Mouse (Mus musculus): ENCODE data around the gene Dnajc27. TPM values are rescaled to one million over a fixed set of nuclear protein-coding genes. Genes with fewer than 3 reads are reported as not detected.

The Dnajc27 gene
- polyA plus RNA-seq, 1 experiment from 2014 or later: 10.5 TPM

GRCm38 (mm10) chr12:4117136-4117535 lies 34.8 kb downstream of the Dnajc27 start:
- Histone ChIP-seq H3K9me3 (no peaks in the 10 kb centered on the region), H3K27me3 (ENCODE audit: insufficient read depth, poor library complexity, severe bottlenecking) (no peaks in the 10 kb centered on the region), H3K36me3 (peaks cover 2% of the 10 kb centered on the region; the same call in 1 of the 2 replicates), H3K4me3 (no peak overlapping the region), H3K4me1 (replicated peaks) (no peaks in the 10 kb centered on the region), H3K27ac (no peak overlapping the region)
- no peak for DNase-seq (ENCODE audit: low spot score)
- 81% methylated on average over 3 of the region's 3 CpGs for WGBS

DNA sequence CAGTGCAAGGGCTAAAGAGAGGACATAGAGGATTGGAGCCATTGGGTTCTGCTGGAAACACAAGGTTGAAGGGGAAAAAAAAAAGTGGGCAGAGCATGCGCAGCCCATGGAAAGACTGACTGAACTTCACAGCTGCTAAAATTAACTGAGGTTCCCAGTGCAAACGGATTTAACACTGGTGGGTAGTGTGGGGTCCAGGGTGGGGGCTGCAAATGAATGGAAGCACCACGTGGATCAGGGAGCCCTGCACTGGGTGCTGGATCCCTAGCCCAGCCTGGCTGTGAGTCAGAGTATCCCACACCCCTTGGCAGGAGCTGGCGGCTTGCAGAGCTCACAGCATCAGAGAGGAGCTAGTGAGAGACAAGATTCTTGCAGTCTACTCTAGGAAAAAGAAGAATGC lies 35.2 kb downstream of the Dnajc27 start:
- Histone ChIP-seq H3K4me1 (replicated peaks) (no peaks in the 10 kb centered on the region), H3K27ac (no peak overlapping the region), H3K9me3 (no peaks in the 10 kb centered on the region), H3K36me3 (no peaks in the 10 kb centered on the region), H3K27me3 (ENCODE audit: insufficient read depth, poor library complexity, severe bottlenecking) (no peaks in the 10 kb centered on the region), H3K4me3 (no peak overlapping the region)
- DNase-seq (ENCODE audit: low spot score): no peak
- 74% methylated on average over 4 of the region's 4 CpGs for WGBS

DNA sequence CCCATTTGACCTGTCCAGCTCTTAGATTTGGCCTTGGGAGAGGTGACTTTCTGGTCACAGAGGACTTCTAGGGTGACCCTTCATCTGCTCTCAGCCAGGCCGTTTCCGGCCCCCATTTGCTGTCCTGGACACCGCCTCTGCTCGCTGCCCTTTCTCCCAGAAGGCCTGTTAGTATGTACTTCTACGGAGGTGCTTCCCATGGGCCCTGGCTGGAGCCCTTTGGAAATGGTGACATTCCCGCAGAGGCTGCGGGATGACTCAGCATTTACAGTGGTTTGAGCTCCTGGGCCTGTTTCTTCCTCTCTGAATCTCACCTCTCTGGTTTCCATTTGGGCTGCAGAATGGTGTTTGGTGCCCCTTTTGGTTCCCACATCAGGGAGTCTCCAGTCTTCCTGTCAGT lies 45.0 kb downstream of the Dnajc27 start:
- Histone ChIP-seq H3K27me3 (ENCODE audit: insufficient read depth, poor library complexity, severe bottlenecking) (peaks cover 4% of the 10 kb centered on the region), H3K27ac (no peak overlapping the region), H3K4me3 (no peak overlapping the region), H3K9me3 (no peaks in the 10 kb centered on the region), H3K4me1 (replicated peaks) (peaks cover 7% of the 10 kb centered on the region; the same call in 1 of the 2 replicates), H3K36me3 (no peaks in the 10 kb centered on the region)
- no peak for DNase-seq (ENCODE audit: low spot score)
- WGBS: 80% methylated on average over 7 of the region's 7 CpGs

DNA sequence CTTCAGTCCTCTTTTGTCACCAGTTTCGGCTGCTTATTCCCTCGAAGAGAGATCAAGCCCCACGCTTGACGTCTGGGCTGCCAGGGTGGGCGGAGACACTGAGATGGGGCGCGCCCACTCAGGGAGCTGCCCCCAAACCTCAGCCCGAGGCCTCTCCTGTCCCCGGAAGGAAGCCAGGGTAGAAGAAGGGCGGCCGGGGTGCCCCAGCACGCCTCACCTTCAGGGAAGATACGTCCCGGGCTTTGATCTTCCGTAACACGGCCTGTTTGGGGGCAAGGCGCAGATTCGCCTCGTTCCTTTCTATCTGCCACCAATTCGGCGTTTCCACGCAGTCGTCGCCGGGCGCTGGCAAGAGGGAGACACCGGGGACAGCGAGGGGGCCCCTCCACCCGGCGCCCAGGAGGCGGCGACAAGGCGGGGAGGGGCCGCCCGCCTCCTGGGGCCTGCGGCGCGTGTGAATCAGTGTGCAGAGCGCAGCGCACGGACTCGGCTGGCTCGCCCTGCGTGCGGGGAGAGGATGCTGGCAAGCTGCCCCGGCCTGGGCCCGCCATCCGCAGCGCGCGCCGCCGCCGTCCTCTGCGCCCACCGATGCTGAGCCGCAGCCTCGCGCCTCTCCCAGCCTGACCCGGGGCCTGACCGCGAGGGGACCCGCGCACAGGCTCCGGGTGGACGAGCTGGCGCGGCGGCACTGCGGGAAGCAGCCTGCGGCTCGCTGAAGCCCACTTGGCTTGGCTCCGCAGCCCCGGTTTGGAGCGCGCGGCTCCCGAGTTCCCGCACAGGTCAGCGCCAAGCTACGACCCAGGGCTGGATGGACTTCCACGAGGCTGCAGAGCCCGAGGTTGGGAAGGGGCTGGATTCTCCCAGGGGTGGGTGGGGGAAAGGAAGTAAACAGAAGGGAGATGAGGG lies 50.8 kb downstream of the Dnajc27 start, which contains the start of gene Adcy3:
Adcy3 (plus strand) TSS at position 163 of the 906 bp plus-strand sequence.
- H3K27me3 ChIP-seq (ENCODE audit: insufficient read depth, poor library complexity, severe bottlenecking): peaks cover 22% of the 10 kb centered on the region
- H3K27ac ChIP-seq: peak within 1 kb of the TSS; percentile 85
- H3K4me1 ChIP-seq (replicated peaks): peaks cover 30% of the 10 kb centered on the region
- 0 out of 2 replicates have a peak, but pooled peaks cover 8% of the 10 kb centered on the region for H3K36me3 ChIP-seq
- H3K9me3 ChIP-seq: no peaks in the 10 kb centered on the region
- DNase-seq (ENCODE audit: low spot score): peak; percentile 62
- under 1% methylated on average over 83 of the region's 83 CpGs for WGBS
- peak within 1 kb of the TSS; percentile 69 for H3K4me3 ChIP-seq

GRCm38 (mm10) chr12:4133847-4134212 lies 51.4 kb downstream of the Dnajc27 start:
- 33% methylated on average over 11 of the region's 11 CpGs for WGBS
- H3K4me1 ChIP-seq (replicated peaks): peaks cover 29% of the 10 kb centered on the region
- DNase-seq (ENCODE audit: low spot score): no peak
- H3K4me3 ChIP-seq: peak overlapping the region; percentile 69
- no peaks in the 10 kb centered on the region for H3K9me3 ChIP-seq
- peak overlapping the region; percentile 85 for H3K27ac ChIP-seq
- 0 out of 2 replicates have a peak, but pooled peaks cover 8% of the 10 kb centered on the region for H3K36me3 ChIP-seq
- peaks cover 22% of the 10 kb centered on the region for H3K27me3 ChIP-seq (ENCODE audit: insufficient read depth, poor library complexity, severe bottlenecking)

- no peak for DNase-seq (ENCODE audit: low spot score)
- no peaks in the 10 kb centered on the region for H3K36me3 ChIP-seq
- H3K4me1 ChIP-seq (replicated peaks): 0 out of 2 replicates have a peak, but pooled peaks cover 7% of the 10 kb centered on the region
- WGBS: 90% methylated on average over 5 of the region's 5 CpGs
- no peaks in the 10 kb centered on the region for H3K9me3 ChIP-seq
- H3K27ac ChIP-seq: no peak overlapping the region
- H3K4me3 ChIP-seq: no peak overlapping the region
- no peaks in the 10 kb centered on the region; the same call in 1 of the 2 replicates for H3K27me3 ChIP-seq (ENCODE audit: insufficient read depth, poor library complexity, severe bottlenecking)
These were observed 60.8 kb downstream of the Dnajc27 start for GRCm38 (mm10) chr12:4143179-4143578.

GRCm38 (mm10) chr12:4150936-4151335 lies 68.6 kb downstream of the Dnajc27 start:
- no peak for DNase-seq (ENCODE audit: low spot score)
- Histone ChIP-seq H3K4me3 (no peak overlapping the region), H3K36me3 (no peaks in the 10 kb centered on the region), H3K27ac (no peak overlapping the region), H3K27me3 (ENCODE audit: insufficient read depth, poor library complexity, severe bottlenecking) (no peaks in the 10 kb centered on the region), H3K9me3 (no peaks in the 10 kb centered on the region), H3K4me1 (replicated peaks) (no peaks in the 10 kb centered on the region)
- WGBS: 88% methylated on average over 2 of the region's 2 CpGs

GRCm38 (mm10) chr12:4151969-4152368 lies 69.6 kb downstream of the Dnajc27 start:
- 90% methylated on average over 3 of the region's 3 CpGs for WGBS
- no peaks in the 10 kb centered on the region for H3K27me3 ChIP-seq (ENCODE audit: insufficient read depth, poor library complexity, severe bottlenecking)
- H3K36me3 ChIP-seq: no peaks in the 10 kb centered on the region
- DNase-seq (ENCODE audit: low spot score): no peak
- no peak overlapping the region for H3K27ac ChIP-seq
- H3K9me3 ChIP-seq: no peaks in the 10 kb centered on the region
- no peaks in the 10 kb centered on the region for H3K4me1 ChIP-seq (replicated peaks)
- no peak overlapping the region for H3K4me3 ChIP-seq

GRCm38 (mm10) chr12:4157466-4157865 lies 75.1 kb downstream of the Dnajc27 start:
- 90% methylated on average over 2 of the region's 2 CpGs for WGBS
- Histone ChIP-seq H3K9me3 (no peaks in the 10 kb centered on the region), H3K27me3 (ENCODE audit: insufficient read depth, poor library complexity, severe bottlenecking) (no peaks in the 10 kb centered on the region), H3K4me1 (replicated peaks) (0 out of 2 replicates have a peak, but pooled peaks cover 6% of the 10 kb centered on the region), H3K4me3 (no peak overlapping the region), H3K36me3 (no peaks in the 10 kb centered on the region), H3K27ac (no peak overlapping the region)
- DNase-seq (ENCODE audit: low spot score): no peak

GRCm38 (mm10) chr12:4158179-4158578 lies 75.8 kb downstream of the Dnajc27 start:
- 89% methylated on average over 3 of the region's 3 CpGs for WGBS
- no peak for DNase-seq (ENCODE audit: low spot score)
- no peak overlapping the region for H3K4me3 ChIP-seq
- H3K27me3 ChIP-seq (ENCODE audit: insufficient read depth, poor library complexity, severe bottlenecking): no peaks in the 10 kb centered on the region
- peaks cover 6% of the 10 kb centered on the region; the same call in 1 of the 2 replicates for H3K4me1 ChIP-seq (replicated peaks)
- no peak overlapping the region for H3K27ac ChIP-seq
- no peaks in the 10 kb centered on the region for H3K9me3 ChIP-seq
- no peaks in the 10 kb centered on the region for H3K36me3 ChIP-seq

GRCm38 (mm10) chr12:4158868-4159632 lies 76.7 kb downstream of the Dnajc27 start:
- peaks cover 6% of the 10 kb centered on the region; the same call in 1 of the 2 replicates for H3K4me1 ChIP-seq (replicated peaks)
- H3K4me3 ChIP-seq: no peak overlapping the region
- H3K9me3 ChIP-seq: no peaks in the 10 kb centered on the region
- 94% methylated on average over 7 of the region's 7 CpGs for WGBS
- H3K27me3 ChIP-seq (ENCODE audit: insufficient read depth, poor library complexity, severe bottlenecking): no peaks in the 10 kb centered on the region
- no peak for DNase-seq (ENCODE audit: low spot score)
- no peak overlapping the region for H3K27ac ChIP-seq
- no peaks in the 10 kb centered on the region for H3K36me3 ChIP-seq
